Mouse (Mus musculus): ENCODE results near the gene Sox1. TPM values are rescaled to one million over a fixed set of nuclear protein-coding genes. Genes with fewer than 3 reads are reported as not detected.

The Sox1 gene
- polyA plus RNA-seq, 1 experiment from 2014 or later = not detected

GRCm38 (mm10) chr8:12396501-12397345 lies 1.6 kb downstream of the Sox1 start:
- Histone ChIP-seq H3K27ac (ENCODE audit: low read length) (no peak overlapping the region), H3K4me2 (ENCODE audit: low read depth, low read length) (peak overlapping the region; percentile 43), H3K4me3 (ENCODE audit: low read length) (peak overlapping the region; percentile 27), H3K27me3 (ENCODE audit: control insufficient read depth, insufficient read depth, low read length) (peaks cover 94% of the 10 kb centered on the region), H3K9ac (ENCODE audit: low read length) (no peak overlapping the region), H3K9me3 (replicated peaks; ENCODE audit: control insufficient read depth, low read length) (no peaks in the 10 kb centered on the region), H3K36me3 (ENCODE audit: control insufficient read depth, insufficient read depth) (no peaks in the 10 kb centered on the region), H3K4me1 (ENCODE audit: control insufficient read depth, insufficient read depth, low read length) (peaks cover 5% of the 10 kb centered on the region)
- under 1% methylated on average over 99 of the region's 118 CpGs for WGBS
- ATAC-seq (replicated peaks; ENCODE audit: extremely low read depth, insufficient read depth, low FRiP score) = no peak

- Histone ChIP-seq H3K4me1 (ENCODE audit: control insufficient read depth, insufficient read depth, low read length) (peaks cover 5% of the 10 kb centered on the region), H3K27me3 (ENCODE audit: control insufficient read depth, insufficient read depth, low read length) (peaks cover 94% of the 10 kb centered on the region), H3K9ac (ENCODE audit: low read length) (no peak overlapping the region), H3K9me3 (replicated peaks; ENCODE audit: control insufficient read depth, low read length) (no peaks in the 10 kb centered on the region), H3K27ac (ENCODE audit: low read length) (no peak overlapping the region), H3K4me3 (ENCODE audit: low read length) (peak overlapping the region; percentile 27), H3K36me3 (ENCODE audit: control insufficient read depth, insufficient read depth) (no peaks in the 10 kb centered on the region), H3K4me2 (ENCODE audit: low read depth, low read length) (peak overlapping the region; percentile 43)
- ATAC-seq (replicated peaks; ENCODE audit: extremely low read depth, insufficient read depth, low FRiP score) = no peak
- under 1% methylated on average over 58 of the region's 59 CpGs for WGBS
Observed at GRCm38 (mm10) chr8:12397346-12397925, 2.3 kb downstream of the Sox1 start.

DNA sequence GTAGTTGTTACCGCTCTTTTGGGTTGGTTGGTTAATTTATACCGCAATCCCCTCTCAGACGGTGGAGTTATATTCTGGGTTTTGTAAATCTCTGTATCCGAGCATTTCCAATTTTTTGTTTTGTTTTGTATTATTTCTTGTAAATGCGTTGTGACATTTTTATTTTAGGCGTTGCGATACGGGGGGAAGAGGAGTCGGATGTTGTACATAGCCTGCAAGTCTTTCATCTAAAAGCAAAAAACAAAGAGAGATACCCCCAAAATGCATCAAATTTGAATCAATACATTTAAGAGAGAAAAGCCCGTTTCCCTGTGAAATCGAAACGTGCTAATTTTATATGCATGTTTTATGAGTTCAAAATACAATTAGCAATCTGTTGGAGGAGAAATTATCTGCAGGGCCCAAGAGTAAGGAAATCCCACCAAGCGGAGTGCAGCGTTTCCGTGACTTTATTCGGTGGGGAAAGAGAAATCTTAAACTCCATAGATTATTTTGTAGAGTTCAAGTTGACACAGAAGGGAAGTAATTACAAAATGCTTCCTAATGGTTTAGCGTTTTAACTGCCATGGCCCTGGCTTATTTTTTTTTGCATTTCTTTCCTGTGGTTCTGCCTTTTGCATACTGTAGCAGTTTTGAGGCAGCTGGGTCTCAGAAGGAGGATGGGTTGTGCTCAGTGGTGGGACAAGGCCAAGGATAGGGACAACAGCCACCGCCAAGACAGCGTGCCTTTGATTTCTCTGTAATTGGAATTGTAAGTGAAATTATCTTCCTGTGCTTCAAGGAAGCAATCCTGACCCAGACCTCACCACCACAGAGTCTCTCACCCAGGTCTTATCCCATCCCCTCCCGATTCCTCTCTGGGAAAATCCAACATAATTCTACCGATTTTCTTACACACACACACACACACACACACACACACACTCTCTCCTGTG lies 3.2 kb downstream of the Sox1 start:
- Histone ChIP-seq H3K9ac (ENCODE audit: low read length) (no peak overlapping the region), H3K4me2 (ENCODE audit: low read depth, low read length) (no peak overlapping the region), H3K27me3 (ENCODE audit: control insufficient read depth, insufficient read depth, low read length) (peaks cover 94% of the 10 kb centered on the region), H3K36me3 (ENCODE audit: control insufficient read depth, insufficient read depth) (no peaks in the 10 kb centered on the region), H3K27ac (ENCODE audit: low read length) (no peak overlapping the region), H3K4me1 (ENCODE audit: control insufficient read depth, insufficient read depth, low read length) (peaks cover 5% of the 10 kb centered on the region), H3K4me3 (ENCODE audit: low read length) (no peak overlapping the region), H3K9me3 (replicated peaks; ENCODE audit: control insufficient read depth, low read length) (no peaks in the 10 kb centered on the region)
- no peak for ATAC-seq (replicated peaks; ENCODE audit: extremely low read depth, insufficient read depth, low FRiP score)
- 4% methylated on average over 21 of the region's 21 CpGs for WGBS

DNA sequence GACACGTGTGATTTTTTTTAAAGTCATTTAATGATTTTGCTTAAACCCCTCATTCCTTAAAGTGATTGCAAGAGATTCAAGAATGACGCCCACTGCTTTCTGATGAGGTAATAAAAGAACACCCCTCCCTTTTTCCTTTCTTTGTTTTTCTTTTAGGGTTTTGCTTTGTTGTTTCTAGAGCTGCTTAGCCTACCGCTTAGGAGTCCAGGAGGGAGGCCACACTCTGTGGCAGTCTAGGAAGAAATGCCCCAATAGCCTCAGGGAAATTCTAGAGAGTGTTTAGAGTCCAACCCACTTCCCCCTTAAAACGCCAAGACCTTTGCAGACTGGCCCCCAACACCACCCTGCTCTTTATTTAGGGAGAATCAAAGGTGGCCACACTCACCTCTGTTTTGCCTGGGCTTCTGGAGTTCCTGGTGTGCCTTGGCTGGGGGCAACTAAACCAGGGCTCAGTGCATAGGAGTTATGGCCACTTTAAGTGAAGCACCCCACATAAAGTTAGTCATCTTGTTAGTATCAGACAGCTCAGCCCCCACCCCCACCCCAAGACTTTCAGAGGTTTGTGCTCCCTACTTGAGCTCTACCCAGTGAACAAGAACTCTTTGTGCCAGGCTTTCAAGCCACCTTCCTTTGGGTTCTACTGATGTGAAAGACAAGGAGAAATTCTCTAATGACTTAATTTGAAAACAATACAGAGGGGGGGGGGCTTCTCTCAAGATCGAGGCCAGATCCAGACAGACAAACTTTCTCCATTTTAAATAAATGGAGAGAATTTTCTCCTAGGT lies 4.5 kb downstream of the Sox1 start:
- H3K27ac ChIP-seq (ENCODE audit: low read length) = no peak overlapping the region
- H3K9me3 ChIP-seq (replicated peaks; ENCODE audit: control insufficient read depth, low read length) = no peaks in the 10 kb centered on the region
- no peak overlapping the region for H3K4me3 ChIP-seq (ENCODE audit: low read length)
- WGBS = 4% methylated on average over 5 of the region's 5 CpGs
- no peak for ATAC-seq (replicated peaks; ENCODE audit: extremely low read depth, insufficient read depth, low FRiP score)
- no peak overlapping the region for H3K9ac ChIP-seq (ENCODE audit: low read length)
- H3K27me3 ChIP-seq (ENCODE audit: control insufficient read depth, insufficient read depth, low read length) = peaks cover 95% of the 10 kb centered on the region
- no peaks in the 10 kb centered on the region for H3K36me3 ChIP-seq (ENCODE audit: control insufficient read depth, insufficient read depth)
- H3K4me2 ChIP-seq (ENCODE audit: low read depth, low read length) = no peak overlapping the region
- peaks cover 5% of the 10 kb centered on the region for H3K4me1 ChIP-seq (ENCODE audit: control insufficient read depth, insufficient read depth, low read length)

DNA sequence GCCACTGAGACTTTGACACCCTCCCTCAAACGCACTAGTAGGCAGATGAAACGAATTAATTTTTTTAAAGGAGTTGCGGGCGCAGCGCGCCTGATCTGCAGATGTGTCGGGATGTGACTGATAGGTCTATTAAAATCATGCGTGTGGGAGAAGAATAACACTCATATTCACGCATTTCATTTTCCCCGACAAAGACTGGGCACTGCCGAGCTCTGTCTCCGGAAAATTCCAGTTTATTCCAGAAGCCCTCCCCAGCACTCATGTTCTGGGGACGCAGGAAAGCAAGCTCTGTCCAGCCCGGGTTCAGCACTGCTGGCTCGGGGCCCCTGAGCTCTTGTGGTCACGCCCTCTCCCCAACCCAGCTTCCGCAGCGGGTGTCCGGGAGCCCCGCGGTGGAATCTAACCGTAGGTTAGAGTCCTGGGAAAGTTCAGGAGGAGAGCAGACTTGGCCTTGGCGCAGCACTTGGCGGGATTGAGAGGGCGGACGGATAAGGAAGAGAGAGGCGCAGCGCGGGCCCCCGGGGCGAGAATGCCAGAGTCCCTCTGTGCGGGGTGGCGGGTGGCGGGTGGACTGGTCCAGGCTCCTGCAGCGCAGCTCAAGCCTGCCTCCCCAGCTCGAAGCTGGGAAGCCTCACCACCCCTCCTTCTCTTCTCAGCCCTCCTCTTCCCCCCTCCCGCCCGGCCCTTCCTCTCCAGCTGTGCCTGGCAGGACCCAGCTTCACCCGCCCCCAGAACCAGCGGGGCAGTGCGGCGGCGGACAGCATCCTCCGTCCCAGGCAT lies 5.7 kb downstream of the Sox1 start:
- peaks cover 91% of the 10 kb centered on the region for H3K27me3 ChIP-seq (ENCODE audit: control insufficient read depth, insufficient read depth, low read length)
- H3K4me2 ChIP-seq (ENCODE audit: low read depth, low read length) = no peak overlapping the region
- no peaks in the 10 kb centered on the region; the same call in 1 of the 2 replicates for H3K4me1 ChIP-seq (ENCODE audit: control insufficient read depth, insufficient read depth, low read length)
- ATAC-seq (replicated peaks; ENCODE audit: extremely low read depth, insufficient read depth, low FRiP score) = peak; percentile 52; the same call in 1 of the 2 replicates
- no peak overlapping the region for H3K9ac ChIP-seq (ENCODE audit: low read length)
- no peak overlapping the region for H3K4me3 ChIP-seq (ENCODE audit: low read length)
- WGBS = under 1% methylated on average over 42 of the region's 44 CpGs
- no peaks in the 10 kb centered on the region for H3K36me3 ChIP-seq (ENCODE audit: control insufficient read depth, insufficient read depth)
- H3K27ac ChIP-seq (ENCODE audit: low read length) = no peak overlapping the region
- H3K9me3 ChIP-seq (replicated peaks; ENCODE audit: control insufficient read depth, low read length) = no peaks in the 10 kb centered on the region

DNA sequence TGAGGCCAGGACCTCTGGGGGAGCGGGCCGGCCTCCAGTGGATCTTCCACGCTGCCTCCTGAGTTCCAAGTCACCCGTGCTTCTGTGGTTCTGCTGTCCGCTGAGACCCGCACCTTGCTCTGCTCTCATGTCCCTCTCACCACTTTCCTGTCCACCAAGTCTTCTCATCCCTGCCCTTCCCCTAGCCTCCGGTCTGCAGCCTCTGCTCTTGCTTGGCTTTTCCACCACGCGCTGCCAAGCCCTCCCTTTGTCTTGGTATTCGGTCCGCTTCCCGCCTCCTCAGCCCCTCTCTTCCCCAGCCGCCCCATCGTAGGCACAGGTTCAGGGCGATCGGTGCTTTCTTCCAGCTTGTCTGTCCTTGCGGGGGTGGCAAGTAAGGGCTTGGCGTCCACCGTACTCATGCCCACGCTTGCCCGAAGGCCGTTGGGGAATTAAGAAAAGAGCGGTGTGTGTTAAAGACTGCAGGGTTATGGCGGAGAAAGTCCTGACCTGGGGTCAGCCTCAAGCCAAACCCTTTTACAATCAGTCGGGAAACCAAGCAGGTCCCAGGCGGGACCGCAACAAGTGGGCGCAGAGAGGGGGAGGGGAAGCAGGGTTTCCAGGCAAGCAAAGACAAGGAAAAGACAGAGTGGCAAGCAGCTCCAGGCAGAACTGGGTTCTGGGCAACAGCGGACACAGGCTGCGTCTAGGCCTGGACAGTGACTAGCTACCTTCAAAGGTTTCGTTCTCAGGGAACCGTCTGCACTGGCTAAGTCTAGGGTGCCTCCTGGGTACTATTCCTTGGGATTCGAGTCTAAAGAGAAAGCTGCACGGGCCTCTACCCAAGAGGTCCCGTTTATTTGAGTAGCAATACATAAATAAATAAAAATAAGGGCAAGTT lies 6.5 kb downstream of the Sox1 start:
- no peak for ATAC-seq (replicated peaks; ENCODE audit: extremely low read depth, insufficient read depth, low FRiP score)
- no peak overlapping the region for H3K27ac ChIP-seq (ENCODE audit: low read length)
- no peaks in the 10 kb centered on the region; the same call in 1 of the 2 replicates for H3K4me1 ChIP-seq (ENCODE audit: control insufficient read depth, insufficient read depth, low read length)
- H3K27me3 ChIP-seq (ENCODE audit: control insufficient read depth, insufficient read depth, low read length) = peaks cover 91% of the 10 kb centered on the region
- H3K36me3 ChIP-seq (ENCODE audit: control insufficient read depth, insufficient read depth) = no peaks in the 10 kb centered on the region
- H3K4me2 ChIP-seq (ENCODE audit: low read depth, low read length) = no peak overlapping the region
- H3K9me3 ChIP-seq (replicated peaks; ENCODE audit: control insufficient read depth, low read length) = no peaks in the 10 kb centered on the region
- H3K4me3 ChIP-seq (ENCODE audit: low read length) = no peak overlapping the region
- H3K9ac ChIP-seq (ENCODE audit: low read length) = no peak overlapping the region
- 2% methylated on average over 35 of the region's 35 CpGs for WGBS

DNA sequence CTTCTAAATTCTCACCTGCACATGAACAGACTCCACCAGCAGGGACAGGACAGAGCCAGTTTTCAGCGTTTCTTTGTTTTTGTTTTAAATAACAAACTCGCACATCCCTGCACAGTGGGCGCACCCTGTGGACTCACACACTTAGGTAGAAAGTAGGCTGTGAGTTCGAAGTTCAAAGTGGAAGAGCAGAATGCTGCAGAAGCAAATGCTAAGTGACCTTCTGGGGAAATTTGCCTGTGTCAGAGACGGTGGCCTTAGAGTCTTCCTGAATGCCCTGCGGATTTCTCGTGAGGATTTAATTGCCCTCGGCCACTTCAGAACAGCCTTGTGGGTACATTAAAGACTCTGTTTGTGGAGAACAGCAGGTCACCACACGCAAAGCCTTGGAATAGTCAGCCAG lies 7.6 kb downstream of the Sox1 start:
- no peak overlapping the region for H3K9ac ChIP-seq (ENCODE audit: low read length)
- H3K27ac ChIP-seq (ENCODE audit: low read length) = no peak overlapping the region
- 6% methylated on average over 9 of the region's 9 CpGs for WGBS
- H3K27me3 ChIP-seq (ENCODE audit: control insufficient read depth, insufficient read depth, low read length) = peaks cover 89% of the 10 kb centered on the region
- H3K4me3 ChIP-seq (ENCODE audit: low read length) = no peak overlapping the region
- ATAC-seq (replicated peaks; ENCODE audit: extremely low read depth, insufficient read depth, low FRiP score) = no peak
- H3K9me3 ChIP-seq (replicated peaks; ENCODE audit: control insufficient read depth, low read length) = no peaks in the 10 kb centered on the region
- H3K4me1 ChIP-seq (ENCODE audit: control insufficient read depth, insufficient read depth, low read length) = no peaks in the 10 kb centered on the region
- no peaks in the 10 kb centered on the region for H3K36me3 ChIP-seq (ENCODE audit: control insufficient read depth, insufficient read depth)
- H3K4me2 ChIP-seq (ENCODE audit: low read depth, low read length) = no peak overlapping the region

Data from heart, embryonic 16.5 days (tissue).